Mouse (Mus musculus): ENCODE results near the gene Cacna1h.

DNA sequence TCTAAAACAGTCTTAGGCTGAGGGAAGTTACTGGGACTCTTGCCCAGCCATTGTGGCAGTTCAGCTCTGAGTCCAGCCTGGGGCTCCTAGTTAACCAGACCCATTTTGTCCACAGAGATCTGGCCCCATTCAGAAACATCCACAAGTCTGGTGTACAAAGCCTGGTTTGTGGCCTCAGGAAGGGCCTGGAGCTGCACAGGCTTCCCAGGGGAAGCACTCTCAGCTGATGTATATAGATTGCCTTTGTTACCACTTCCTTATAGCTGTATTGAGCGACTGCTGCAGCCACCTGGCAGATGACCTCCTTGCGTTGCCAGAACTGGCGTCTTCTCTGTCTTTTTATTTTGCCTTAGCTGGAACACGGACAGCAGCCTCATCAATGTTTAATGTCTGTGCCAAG lies 11.5 kb upstream of the Cacna1h start:
- TF ChIP-seq CTCF (IDR thresholded peaks at IDR 0.05; ENCODE audit: control insufficient read depth, insufficient read depth, insufficient replicate concordance, low read depth, low read length) = no peak
- no peak for TF ChIP-seq POLR2A (IDR thresholded peaks at IDR 0.05; ENCODE audit: control insufficient read depth, low read depth, low read length)
